Mouse (Mus musculus) kidney, adult 2 months (tissue): ENCODE results near the gene Spock1.

Experiments used
- CTCF ChIP-seq: fragments of 200-500 bp; conservative IDR thresholded peaks from 2 replicates; pipeline ENCODE4 v1.5.1; 2011; ENCODE audit warnings: low read depth, mild to moderate bottlenecking, control low read depth, low read length, moderate library complexity, mixed read lengths; ENCODE audit not compliant: insufficient read depth, insufficient read length
- POLR2A ChIP-seq: fragments of 200-500 bp; IDR thresholded peaks from one replicate; pipeline ENCODE4 v1.6.1; 2011; ENCODE audit warnings: low read depth, low read length, control low read depth

GRCm38 (mm10) chr13:57372141-57372700, 535.9 kb downstream of the Spock1 start:
- TF ChIP-seq CTCF = no peak
- no peak for TF ChIP-seq POLR2A
